Mouse (Mus musculus): ENCODE measurements around the gene Kank1. TPM values are rescaled to one million over a fixed set of nuclear protein-coding genes. Genes with fewer than 3 reads are reported as not detected.

The Kank1 gene
- polyA plus RNA-seq (2012; rRNA removed): 3.8 and 8.7 TPM in 2 replicates

- DNase-seq (ENCODE audit: low read depth): peak; percentile 78
- TF ChIP-seq POLR2A (IDR thresholded peaks at IDR 0.05; ENCODE audit: borderline replicate concordance, extremely low read depth, insufficient read depth, insufficient read length, poor library complexity, severe bottlenecking) (no peak), CTCF (IDR thresholded peaks at IDR 0.05; ENCODE audit: borderline replicate concordance, extremely low read depth, insufficient read depth, insufficient read length) (no peak)
These were observed at the start of gene Kank1 for GRCm38 (mm10) chr19:25236596-25237491. Kank1 (plus strand) TSS chr19:25236975.

GRCm38 (mm10) chr19:25187681-25188080 lies 49.1 kb upstream of the Kank1 start:
- DNase-seq (ENCODE audit: low read depth): peak; percentile 23
- no peak for TF ChIP-seq POLR2A (IDR thresholded peaks at IDR 0.05; ENCODE audit: borderline replicate concordance, extremely low read depth, insufficient read depth, insufficient read length, poor library complexity, severe bottlenecking)
- no peak for TF ChIP-seq CTCF (IDR thresholded peaks at IDR 0.05; ENCODE audit: borderline replicate concordance, extremely low read depth, insufficient read depth, insufficient read length)

GRCm38 (mm10) chr19:25193751-25194150 lies 43.0 kb upstream of the Kank1 start:
- TF ChIP-seq POLR2A (IDR thresholded peaks at IDR 0.05; ENCODE audit: borderline replicate concordance, extremely low read depth, insufficient read depth, insufficient read length, poor library complexity, severe bottlenecking) (no peak), CTCF (IDR thresholded peaks at IDR 0.05; ENCODE audit: borderline replicate concordance, extremely low read depth, insufficient read depth, insufficient read length) (no peak)

GRCm38 (mm10) chr19:25200081-25200860 lies 36.5 kb upstream of the Kank1 start:
- DNase-seq (ENCODE audit: low read depth): peak; percentile 23
- TF ChIP-seq POLR2A (IDR thresholded peaks at IDR 0.05; ENCODE audit: borderline replicate concordance, extremely low read depth, insufficient read depth, insufficient read length, poor library complexity, severe bottlenecking) (no peak), CTCF (IDR thresholded peaks at IDR 0.05; ENCODE audit: borderline replicate concordance, extremely low read depth, insufficient read depth, insufficient read length) (no peak)

More at GRCm38 (mm10) chr19:25193751-25194150, 43.0 kb upstream of the Kank1 start:
- DNase-seq (ENCODE audit: low read depth): no peak

GRCm38 (mm10) chr19:25203077-25203476 lies 33.7 kb upstream of the Kank1 start:
- DNase-seq (ENCODE audit: low read depth): no peak
- TF ChIP-seq POLR2A (IDR thresholded peaks at IDR 0.05; ENCODE audit: borderline replicate concordance, extremely low read depth, insufficient read depth, insufficient read length, poor library complexity, severe bottlenecking) (no peak), CTCF (IDR thresholded peaks at IDR 0.05; ENCODE audit: borderline replicate concordance, extremely low read depth, insufficient read depth, insufficient read length) (no peak)

GRCm38 (mm10) chr19:25206969-25207368 lies 29.8 kb upstream of the Kank1 start:
- TF ChIP-seq POLR2A (IDR thresholded peaks at IDR 0.05; ENCODE audit: borderline replicate concordance, extremely low read depth, insufficient read depth, insufficient read length, poor library complexity, severe bottlenecking): no peak
- no peak for TF ChIP-seq CTCF (IDR thresholded peaks at IDR 0.05; ENCODE audit: borderline replicate concordance, extremely low read depth, insufficient read depth, insufficient read length)
- DNase-seq (ENCODE audit: low read depth): no peak

GRCm38 (mm10) chr19:25207731-25208361 lies 28.9 kb upstream of the Kank1 start:
- peak; percentile 76 for DNase-seq (ENCODE audit: low read depth)
- no peak for TF ChIP-seq CTCF (IDR thresholded peaks at IDR 0.05; ENCODE audit: borderline replicate concordance, extremely low read depth, insufficient read depth, insufficient read length)

- TF ChIP-seq CTCF (IDR thresholded peaks at IDR 0.05; ENCODE audit: borderline replicate concordance, extremely low read depth, insufficient read depth, insufficient read length) (no peak), POLR2A (IDR thresholded peaks at IDR 0.05; ENCODE audit: borderline replicate concordance, extremely low read depth, insufficient read depth, insufficient read length, poor library complexity, severe bottlenecking) (no peak)
- DNase-seq (ENCODE audit: low read depth): no peak
These were observed 28.1 kb upstream of the Kank1 start for GRCm38 (mm10) chr19:25208596-25209110.

- TF ChIP-seq POLR2A (IDR thresholded peaks at IDR 0.05; ENCODE audit: borderline replicate concordance, extremely low read depth, insufficient read depth, insufficient read length, poor library complexity, severe bottlenecking) (no peak), CTCF (IDR thresholded peaks at IDR 0.05; ENCODE audit: borderline replicate concordance, extremely low read depth, insufficient read depth, insufficient read length) (no peak)
- DNase-seq (ENCODE audit: low read depth): no peak
These were observed 16.2 kb upstream of the Kank1 start for GRCm38 (mm10) chr19:25220611-25221010.

GRCm38 (mm10) chr19:25221964-25222640 lies 14.7 kb upstream of the Kank1 start:
- DNase-seq (ENCODE audit: low read depth): no peak
- no peak for TF ChIP-seq POLR2A (IDR thresholded peaks at IDR 0.05; ENCODE audit: borderline replicate concordance, extremely low read depth, insufficient read depth, insufficient read length, poor library complexity, severe bottlenecking)
- no peak for TF ChIP-seq CTCF (IDR thresholded peaks at IDR 0.05; ENCODE audit: borderline replicate concordance, extremely low read depth, insufficient read depth, insufficient read length)

Measured in brain, embryonic 14.5 days (tissue).